Mouse (Mus musculus) layer of hippocampus, postnatal 36 days (tissue): ENCODE data around the gene Pak6. TPM values are rescaled to one million over a fixed set of nuclear protein-coding genes. Genes with fewer than 3 reads are reported as not detected.

Experiments used
- DNase-seq, 2 experiments: peaks; one replicate each; pipeline ENCODE4 v3.0.0; 2022
- total RNA-seq, 2 experiments: library from RNA; stranded (reverse); gene quantifications; 2 replicates each; pipeline ENCODE4 v1.2.3; 2021

Pak6 gene
- total RNA-seq, 2 experiments from 2014 or later = 50.0 to 55.4 TPM

GRCm38 (mm10) chr2:118730622-118730915, 67.5 kb downstream of the Pak6 start:
- DNase-seq = peak; percentile 68 to 74

- DNase-seq = no peak
Observed at GRCm38 (mm10) chr2:118731981-118732380, 68.9 kb downstream of the Pak6 start.

GRCm38 (mm10) chr2:118733341-118733740, 70.2 kb downstream of the Pak6 start:
- DNase-seq = peak; percentile 64 to 67

- DNase-seq = no peak
Observed at GRCm38 (mm10) chr2:118740341-118740740, 77.2 kb downstream of the Pak6 start.

GRCm38 (mm10) chr2:118741183-118741582, 78.1 kb downstream of the Pak6 start:
- no peak for DNase-seq

GRCm38 (mm10) chr2:118743261-118743943, 80.3 kb downstream of the Pak6 start:
- DNase-seq = peak in 1 of 2 experiments; percentile 11

- DNase-seq = peak in 1 of 2 experiments; percentile 1
Observed at GRCm38 (mm10) chr2:118744621-118745020, 81.5 kb downstream of the Pak6 start.

- peak; percentile 92 to 94 for DNase-seq
Observed at GRCm38 (mm10) chr2:118745232-118745884, 82.3 kb downstream of the Pak6 start, which contains the start of gene Inafm2. Gene Inafm2, plus strand, starts transcription at chr2:118745758.

- DNase-seq = peak in 1 of 2 experiments; percentile 30
Observed at GRCm38 (mm10) chr2:118745915-118746901, 83.1 kb downstream of the Pak6 start.

GRCm38 (mm10) chr2:118747301-118747960, 84.3 kb downstream of the Pak6 start:
- DNase-seq = no peak

Other genes with a start within 250 kb of the Pak6 start
- gene Srp14, start 183.6 kb upstream of the Pak6 start, total RNA-seq = 100 to 1,000 TPM; 168 to 197 TPM
- gene Bmf, start 113.6 kb upstream of the Pak6 start, total RNA-seq = 1 to 10 TPM; 1.9 to 3.8 TPM
- 1 to 10 TPM; 1.5 to 3.2 TPM for gene Bub1b, start 65.1 kb upstream of the Pak6 start, total RNA-seq
- gene Ankrd63, start 40.7 kb downstream of the Pak6 start, total RNA-seq = 10 to 100 TPM; 14.6 to 16.9 TPM
- 1 to 10 TPM; 2.3 to 2.5 TPM for gene Plcb2, start 65.1 kb downstream of the Pak6 start, total RNA-seq
- 10 to 100 TPM; 64.8 to 66.9 TPM for gene Inafm2, start 82.5 kb downstream of the Pak6 start, total RNA-seq
- gene Ccdc9b, start 99.4 kb downstream of the Pak6 start, total RNA-seq = 1 to 10 TPM; 6.4 to 6.5 TPM
- gene Phgr1, start 109.5 kb downstream of the Pak6 start, total RNA-seq = not detected
- 100 to 1,000 TPM; 267 to 273 TPM for gene Disp2, start 116.4 kb downstream of the Pak6 start, total RNA-seq
- 1 to 10 TPM; 1.5 to 2.2 TPM for gene Knstrn, start 150.7 kb downstream of the Pak6 start, total RNA-seq
- 100 to 1,000 TPM in 1 of 2 experiments, 10 to 100 TPM in 1; 99.8 to 106 TPM for gene Ivd, start 198.7 kb downstream of the Pak6 start, total RNA-seq
- gene Bahd1, start 237.1 kb downstream of the Pak6 start, total RNA-seq = 10 to 100 TPM; 51.3 to 55.6 TPM